Mouse (Mus musculus) monocyte, adult 5-6 weeks (primary cell): ENCODE measurements around the gene Alx3. TPM values are rescaled to one million over a fixed set of nuclear protein-coding genes. Genes with fewer than 3 reads are reported as not detected.
"Not testable (repeated sequence)": the region's sequence is repeated elsewhere in the genome, so short reads cannot be mapped to it uniquely, and the experiment has no call there.

Source experiments
- ATAC-seq: fragments of 153-309, 156-312 bp; replicated peaks from 2 replicates; pipeline ENCODE4 v1.8.0; 2017; ENCODE audit warnings: mild to moderate bottlenecking; ENCODE audit not compliant: low TSS enrichment, insufficient number of reproducible peaks, severe bottlenecking, poor library complexity, low FRiP score
- total RNA-seq: library from RNA; stranded (forward); fragments of 200-1000, 200-491, 200-594 nt; gene quantifications from 3 replicates; pipeline ENCODE4 v1.2.3, GENCODE M21; 2017

Alx3 gene
- total RNA-seq, 1 experiment from 2014 or later: not detected

DNA sequence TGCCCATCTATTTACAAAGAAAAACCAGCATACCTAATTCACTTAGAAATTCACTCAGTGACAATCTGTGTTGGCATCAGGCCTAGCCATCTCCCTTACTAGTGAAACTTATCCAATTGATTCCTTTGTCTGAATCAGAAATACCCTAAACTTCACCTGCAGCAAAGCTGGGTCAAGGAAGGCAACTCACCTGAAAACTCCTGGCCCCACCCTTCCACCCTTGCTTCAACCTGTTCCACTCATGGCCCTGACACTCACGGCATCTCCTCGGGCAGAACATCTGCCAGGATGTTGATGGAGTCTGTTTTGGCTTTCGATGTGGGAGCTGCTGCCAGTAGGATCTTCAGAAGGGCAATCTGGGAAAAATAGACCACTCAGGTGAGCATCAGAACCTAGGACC lies 23.0 kb downstream of the Alx3 start:
- no peak for ATAC-seq

DNA sequence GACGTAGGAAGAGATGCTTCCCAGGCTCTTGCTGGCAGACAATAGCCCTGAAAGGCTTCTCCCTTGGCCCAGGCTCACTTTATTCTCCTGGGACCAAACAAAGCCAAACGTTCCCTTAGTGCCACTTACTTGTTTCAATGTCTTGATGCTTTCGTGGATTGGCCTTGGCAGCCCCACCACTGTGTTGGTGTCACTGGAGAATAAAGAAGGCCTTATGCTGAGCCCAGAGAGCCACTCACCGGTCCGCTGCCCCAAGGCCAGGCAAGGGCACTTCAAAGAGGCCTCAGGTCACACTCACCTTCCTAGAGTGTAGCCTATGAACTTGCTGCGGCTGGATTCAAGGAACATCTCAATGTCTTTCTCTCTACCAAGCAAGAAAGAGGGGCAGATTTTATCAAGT lies 25.1 kb downstream of the Alx3 start:
- no peak for ATAC-seq

DNA sequence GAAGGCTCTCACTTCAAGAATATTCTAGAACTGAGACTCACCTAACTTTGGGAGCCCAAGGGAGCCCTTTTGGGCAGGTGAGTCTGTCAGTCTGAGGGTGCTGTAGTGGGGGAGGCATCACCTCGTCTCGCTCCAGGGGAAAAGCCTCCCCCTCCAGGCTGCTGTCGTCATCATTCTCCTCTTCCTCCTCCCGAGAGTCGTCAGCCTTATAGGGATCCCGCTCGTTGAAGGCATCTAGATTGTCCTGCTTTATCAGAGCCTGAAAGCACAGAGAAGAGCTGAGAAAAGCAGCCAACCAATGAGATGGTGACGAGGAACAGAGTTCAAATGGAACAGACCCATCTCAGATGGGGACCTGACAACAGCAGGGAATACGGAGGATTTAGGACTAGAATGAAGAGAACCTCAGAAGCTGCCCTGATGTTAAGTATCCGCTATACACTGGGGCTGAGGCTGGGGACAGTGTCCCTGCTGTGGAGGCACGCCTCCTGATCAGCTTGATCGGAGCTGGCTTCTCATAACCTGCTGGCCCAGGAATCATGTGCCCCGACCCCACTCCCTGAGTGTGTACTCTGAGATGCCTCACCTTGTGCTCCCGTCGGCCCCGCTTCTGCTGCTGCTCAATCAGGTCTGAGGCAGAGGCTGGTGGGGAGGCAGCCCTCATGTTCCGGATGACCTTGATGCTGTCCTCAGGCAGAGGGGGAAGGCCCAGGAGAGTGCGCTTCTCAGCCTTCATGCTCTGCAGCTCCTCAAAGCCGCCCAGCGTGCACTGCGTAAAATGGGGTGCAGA lies 26.6 kb downstream of the Alx3 start:
- ATAC-seq: no peak

DNA sequence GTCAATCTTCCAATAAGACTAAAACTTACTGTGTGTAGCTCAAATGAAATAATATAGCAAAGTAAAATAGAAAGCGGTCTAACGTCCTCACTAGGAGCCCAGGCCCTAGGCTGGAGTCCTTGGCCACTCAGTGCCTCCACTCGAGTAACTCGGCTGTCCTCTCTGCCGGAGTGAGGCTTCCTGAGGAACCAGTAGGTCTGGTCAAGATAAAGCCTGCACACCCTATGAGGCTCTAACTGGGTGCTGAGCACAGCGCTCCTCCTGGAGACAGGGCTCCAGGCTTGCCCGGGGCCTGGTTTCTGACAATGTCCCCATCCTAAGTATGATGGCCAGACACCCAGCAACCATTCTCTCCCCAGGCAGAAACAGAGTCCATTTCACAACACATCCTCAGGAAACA lies 27.7 kb downstream of the Alx3 start:
- ATAC-seq: no peak

DNA sequence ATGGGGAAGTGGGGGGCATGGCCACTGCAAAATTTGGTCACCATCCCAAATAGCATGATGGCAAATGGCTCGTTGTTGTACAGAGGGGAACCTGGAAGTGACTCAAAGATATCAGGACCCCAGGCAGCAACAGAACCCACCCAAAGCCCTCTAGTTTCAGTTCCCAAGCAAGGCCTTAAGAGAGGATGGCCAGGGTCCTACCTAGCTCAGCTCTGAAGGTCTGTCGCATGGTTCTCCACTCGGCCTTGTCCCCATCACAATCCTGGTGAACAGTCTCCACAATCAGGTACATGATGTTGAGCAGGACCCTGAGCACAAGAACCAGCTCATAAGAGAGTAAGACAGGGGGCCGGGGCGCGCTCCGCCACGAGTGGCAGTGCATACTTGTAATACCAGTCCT lies 29.6 kb downstream of the Alx3 start:
- no peak for ATAC-seq

DNA sequence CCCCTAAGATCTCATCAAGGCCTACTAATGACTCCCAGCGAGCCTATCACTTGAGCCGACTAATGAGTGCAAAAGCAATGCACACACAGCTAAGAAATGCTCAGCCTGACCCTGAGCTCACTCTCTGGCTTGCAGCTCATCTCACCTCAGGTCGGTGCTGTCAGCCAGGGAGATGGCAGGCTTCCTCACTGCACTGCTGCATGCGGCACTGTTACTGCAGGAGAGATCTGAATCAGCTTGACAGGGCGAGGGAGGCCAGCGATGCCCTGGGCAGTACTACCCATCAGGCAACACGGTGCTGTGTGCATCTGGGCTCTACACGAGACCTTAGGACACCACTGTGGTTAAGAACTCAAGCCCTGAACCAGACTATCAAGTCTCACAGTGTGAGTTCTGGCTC lies 30.7 kb downstream of the Alx3 start:
- ATAC-seq: no peak

DNA sequence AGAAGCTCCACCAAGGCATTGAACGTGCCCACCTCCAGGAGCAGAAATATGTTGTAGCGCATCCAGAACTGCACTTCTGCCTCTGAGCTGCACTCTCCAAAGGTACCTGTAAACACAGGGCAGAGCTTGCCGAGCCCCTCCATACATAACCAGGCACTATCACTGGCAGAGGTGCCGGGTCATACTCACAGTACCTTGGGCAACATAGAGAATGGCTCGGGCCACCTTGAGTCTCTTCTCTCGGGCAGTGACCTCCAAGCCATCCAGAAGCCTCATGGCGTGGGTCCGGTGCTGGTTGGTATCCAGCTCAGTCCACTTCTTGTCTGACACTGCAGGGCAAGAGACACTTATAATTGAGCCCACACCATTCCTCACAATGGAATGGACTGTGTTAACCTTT lies 31.9 kb downstream of the Alx3 start:
- no peak for ATAC-seq

DNA sequence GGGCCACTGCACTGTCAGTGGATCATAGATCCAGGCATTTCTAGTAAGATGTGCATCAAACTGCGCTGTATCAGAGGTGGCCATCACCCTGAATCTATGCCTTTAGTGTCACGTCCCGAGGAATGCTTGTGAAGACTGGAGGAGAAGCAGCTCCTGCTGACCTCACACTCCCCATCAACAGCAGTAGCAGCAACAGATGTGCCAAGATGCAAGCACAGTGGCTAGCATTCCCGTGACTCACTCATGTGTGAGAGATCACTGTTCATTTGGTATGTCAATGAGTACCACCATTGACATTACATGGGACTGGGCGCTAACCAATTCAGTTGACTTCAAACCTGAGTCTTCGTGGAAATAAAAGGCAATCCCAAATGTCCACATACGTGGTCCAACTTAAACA lies 32.8 kb downstream of the Alx3 start:
- no peak for ATAC-seq

DNA sequence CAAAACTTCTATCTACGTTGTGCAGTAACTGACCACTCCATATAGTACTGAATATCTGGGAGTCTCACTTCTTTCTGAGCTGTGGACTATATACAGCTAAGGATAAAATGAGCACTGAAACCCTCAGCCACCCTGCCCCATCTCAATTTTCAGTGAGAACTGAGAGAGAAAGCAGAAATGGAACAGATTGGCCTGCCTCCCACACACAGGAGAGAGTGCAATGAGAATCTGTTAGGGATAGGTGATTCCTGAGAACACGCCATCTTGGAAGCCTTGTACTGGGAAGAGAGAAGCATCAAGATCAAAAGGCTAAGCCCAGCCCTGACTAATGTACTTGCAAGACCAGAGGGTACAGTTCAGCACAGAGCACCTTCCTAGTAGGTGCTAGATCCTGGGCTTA lies 33.7 kb downstream of the Alx3 start:
- ATAC-seq: no peak

DNA sequence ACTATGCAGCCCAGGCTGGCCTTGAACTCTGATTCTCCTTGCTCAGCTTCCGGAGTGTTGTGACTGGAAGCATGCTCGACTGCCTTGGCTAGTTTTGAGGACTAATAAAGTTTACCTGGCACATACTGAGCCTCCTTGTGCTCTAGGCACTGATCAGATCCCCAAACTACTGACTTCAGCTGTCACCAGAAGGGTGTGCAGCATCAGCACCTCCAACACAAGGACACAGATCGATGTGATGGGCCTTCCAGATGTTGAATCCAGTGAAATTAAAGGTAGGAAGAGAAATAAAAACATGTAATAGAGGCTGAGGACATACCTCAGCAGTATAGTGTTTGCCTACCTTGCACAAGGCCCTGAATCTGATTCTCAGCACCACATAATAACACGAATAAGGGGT lies 34.6 kb downstream of the Alx3 start:
- no peak for ATAC-seq

DNA sequence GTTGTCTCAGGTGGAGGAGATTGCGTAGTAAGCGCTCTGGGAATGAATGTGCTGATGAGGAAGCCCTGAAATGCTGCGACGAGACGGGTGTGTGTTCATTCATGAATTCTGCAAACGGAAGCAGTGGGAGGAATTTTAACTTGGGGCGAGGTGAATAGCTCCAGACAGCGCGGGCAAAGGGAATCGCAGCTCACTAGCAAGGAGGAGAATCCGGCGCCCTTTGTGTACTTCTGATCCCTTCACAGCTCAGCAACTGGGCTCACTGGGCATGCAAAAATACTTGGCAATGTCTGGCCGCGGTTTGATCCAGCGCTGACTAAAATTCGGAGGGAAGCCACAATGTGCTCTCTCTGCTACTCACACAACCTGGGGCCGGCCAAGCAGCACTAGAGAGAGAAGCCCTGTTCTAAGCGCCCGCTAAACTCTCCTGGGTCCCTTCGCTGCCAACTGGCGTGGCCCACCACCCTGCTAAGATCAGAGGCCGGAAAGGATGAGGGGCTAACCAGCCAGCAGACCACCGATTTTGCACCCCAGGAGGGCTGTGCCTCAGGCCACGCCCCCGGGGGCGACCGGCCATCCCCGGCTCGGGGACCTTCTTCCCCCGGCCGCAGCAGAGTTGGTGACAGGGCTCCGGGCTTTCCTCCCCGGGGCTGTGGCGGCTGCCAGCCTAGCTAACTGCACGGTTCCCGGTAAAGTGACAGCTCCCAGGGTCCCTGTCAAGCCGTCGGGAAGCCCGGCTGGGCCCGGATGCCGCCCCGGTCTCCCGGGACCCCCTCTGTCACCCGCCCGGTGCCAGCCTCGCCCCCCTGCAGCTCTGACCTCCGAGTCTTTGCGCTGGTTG lies 36.1 kb downstream of the Alx3 start, which contains the start of gene Gm10961:
TSS of gene Gm10961 (plus strand) at position 641 of the 841 bp plus-strand sequence.
- 0 out of 2 replicates have a peak, but pooled peaks have one; percentile 12 for ATAC-seq

DNA sequence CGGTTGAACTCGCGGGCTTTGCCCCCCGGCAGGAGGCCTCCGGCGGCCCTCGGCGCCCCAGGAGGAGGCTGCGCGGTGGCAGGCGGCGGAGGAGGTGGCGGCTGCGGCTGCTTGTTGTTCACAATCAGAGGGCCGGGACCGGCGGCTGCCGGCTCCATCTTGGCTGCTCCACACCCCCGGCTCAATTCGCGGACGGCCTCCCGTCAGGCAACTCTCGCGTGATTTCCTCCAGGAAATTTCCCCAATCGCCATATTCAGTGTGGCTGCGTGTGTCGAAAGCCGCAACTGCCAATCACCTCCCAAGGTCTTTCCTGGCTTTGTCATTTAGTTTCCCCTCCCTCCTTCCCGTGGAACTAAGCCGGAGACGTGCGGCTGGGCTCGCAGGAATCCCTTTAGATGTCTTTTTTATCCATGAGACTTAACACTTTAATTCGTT lies 36.7 kb downstream of the Alx3 start, which contains the start of gene Strip1:
TSS of gene Strip1 (minus strand) at position 172 of the 436 bp plus-strand sequence.
- peak; percentile 95 for ATAC-seq

DNA sequence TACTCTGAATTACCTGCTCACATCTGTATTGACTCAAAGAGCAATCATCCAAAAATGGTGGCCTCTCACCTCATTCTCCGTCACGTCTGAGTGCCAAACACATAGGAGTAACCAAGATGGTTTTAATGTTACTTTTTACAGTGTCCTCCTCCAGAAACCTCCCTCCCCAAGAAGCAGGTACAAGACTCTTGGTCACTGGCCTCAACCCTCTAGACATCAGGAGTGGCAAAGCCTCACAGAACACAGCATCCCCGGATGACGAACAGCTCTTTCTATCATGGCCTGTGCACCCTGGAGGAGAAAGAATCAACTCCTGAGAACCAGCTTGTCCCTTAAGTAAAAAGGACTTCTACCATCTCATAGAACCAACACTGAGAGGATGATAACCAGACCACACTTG lies 38.0 kb downstream of the Alx3 start:
- ATAC-seq: no peak

DNA sequence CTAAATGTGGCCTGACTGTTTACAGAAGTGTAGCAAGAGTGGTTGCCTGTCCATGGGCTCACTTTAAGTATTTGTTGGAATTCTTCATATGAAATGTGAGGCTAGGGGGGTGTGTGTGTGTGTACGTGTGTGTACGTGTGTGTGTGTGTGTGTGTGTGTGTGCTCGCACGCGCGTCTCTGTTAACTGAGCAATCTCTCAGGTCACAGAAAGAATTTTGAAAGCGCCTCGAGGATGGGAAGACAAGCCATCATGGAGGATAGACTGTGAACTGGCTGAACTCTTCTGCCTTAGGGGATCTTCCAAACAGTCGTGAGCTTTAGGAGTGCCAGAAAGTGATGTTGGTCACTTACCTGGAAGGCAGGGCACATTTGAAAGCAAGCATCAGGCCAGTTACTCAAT lies 39.1 kb downstream of the Alx3 start:
- no peak for ATAC-seq

DNA sequence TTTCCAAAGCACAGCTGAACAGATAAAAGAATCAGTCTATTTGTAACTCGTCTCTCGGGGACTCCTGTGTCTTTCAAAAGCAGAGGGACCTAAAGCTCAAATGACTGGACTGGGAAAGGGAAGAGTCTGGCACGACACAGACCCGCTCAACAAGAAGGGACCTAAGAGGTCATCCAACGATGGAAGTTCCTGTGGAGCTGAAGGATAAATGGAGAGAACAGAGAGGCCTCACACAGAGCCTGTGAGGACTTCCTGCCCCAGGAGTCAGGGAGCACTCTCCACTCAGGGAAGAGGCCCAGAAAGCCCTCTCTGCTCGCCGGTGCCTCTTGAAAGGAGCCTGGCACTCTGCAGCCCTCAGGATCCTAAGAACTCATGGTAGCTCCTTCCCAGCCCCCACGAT lies 41.0 kb downstream of the Alx3 start:
- ATAC-seq: no peak

DNA sequence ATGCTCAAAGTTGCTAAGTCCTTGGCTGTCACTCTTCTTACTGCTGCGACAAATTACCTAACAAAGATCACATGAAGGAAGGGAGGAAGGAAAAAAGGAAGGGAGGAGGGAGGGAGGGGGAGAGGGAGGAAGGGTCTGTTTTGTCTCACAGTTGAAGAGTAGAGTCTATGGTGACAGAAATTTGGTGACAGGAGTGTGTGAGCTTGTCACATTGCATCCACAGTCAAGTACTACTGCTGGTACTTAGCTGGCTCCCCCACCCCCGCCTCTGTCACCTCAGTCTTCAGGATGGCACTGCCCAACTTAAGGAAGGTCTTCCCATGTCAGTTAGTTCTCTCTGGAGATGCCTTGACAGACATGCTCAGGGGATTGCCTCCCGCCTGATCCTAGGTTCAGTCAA lies 41.4 kb downstream of the Alx3 start:
- ATAC-seq: no peak

DNA sequence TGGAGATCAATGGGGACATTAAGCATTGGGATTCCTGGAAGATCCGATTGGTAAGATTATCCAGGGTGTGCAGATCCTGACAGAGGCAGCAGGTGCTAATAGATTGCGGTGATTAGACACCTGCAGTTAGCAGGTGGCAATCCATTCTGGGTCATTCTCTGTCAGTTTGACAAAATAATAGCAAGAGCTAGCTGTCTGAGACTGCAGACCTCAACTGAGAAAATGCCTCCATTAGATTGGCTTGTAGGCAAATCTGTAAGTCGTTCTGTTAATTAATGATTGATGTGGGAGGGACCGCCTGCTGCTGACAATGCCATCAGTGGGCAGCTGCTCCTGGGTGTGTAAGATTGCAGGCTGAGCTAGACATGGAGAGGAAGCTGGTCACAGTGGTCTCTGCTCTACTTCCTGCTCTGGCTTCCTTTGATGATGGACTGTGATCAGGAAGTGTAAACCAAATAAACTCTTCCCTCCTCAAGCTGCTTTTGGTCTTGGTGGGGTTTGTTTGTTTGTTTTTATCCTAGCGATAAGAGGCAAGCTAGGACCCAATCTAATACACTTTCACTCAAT lies 42.9 kb downstream of the Alx3 start:
- ATAC-seq: no peak

DNA sequence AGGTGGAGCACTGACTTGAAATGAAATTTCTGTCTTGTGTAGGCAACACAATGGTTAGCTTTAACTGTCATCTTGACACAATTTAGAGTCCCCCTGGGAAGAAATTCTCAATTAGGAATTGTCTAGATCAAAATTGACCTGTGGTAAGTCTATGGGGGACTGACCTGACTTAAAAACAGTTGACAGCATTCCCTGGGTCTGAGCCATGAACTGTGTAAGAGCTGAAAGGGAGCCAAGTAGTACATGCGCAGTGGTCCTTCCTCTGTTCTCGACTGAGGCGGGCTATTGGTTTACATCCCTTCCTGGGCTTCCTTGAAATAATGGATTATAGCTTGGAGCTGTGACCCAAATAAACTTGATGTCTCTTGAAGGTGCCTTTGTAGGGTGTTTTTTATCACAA lies 52.1 kb downstream of the Alx3 start:
- ATAC-seq: no peak

DNA sequence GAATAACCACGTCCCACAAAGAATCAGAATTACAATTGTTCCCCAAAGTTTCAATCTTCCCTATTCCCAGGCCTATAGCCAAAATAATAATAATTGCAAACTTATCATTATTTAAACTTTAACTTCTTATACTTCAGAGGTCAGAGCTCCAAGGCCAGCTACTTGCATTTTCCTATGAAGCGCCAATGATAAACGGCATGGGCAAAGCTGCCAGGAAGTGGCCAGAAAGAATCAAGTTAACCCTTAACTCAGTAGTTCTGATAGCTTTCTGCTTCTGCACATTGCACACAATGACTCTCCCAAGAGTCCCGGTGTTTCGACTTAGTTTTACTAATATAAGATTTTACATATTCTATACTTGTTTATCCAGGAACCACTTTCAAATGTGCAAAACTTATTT lies 55.4 kb downstream of the Alx3 start:
- ATAC-seq: not testable (repeated sequence)

DNA sequence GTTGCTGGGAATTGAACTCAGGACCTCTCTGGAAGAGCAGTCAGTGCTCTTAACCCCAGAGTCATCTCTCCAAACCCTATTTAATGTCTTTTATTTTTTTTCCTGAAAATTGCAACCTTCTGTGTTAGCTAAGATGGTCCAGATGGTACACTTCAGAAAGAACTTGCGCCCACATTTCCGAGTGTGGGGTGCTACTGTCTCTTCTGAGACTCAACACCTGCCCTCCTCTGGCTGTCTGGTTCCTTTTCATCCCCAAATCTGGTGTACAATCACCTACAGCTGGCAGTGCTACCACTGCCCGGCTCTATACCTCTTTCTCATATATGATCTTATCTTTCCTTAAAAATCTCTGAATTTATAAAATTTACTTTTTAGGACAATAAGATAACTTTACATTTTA lies 58.1 kb downstream of the Alx3 start:
- ATAC-seq: no peak
